Mouse (Mus musculus) lung, postnatal 4 days (tissue): ENCODE measurements around the gene Selenon.
"Not testable (repeated sequence)": the region's sequence is repeated elsewhere in the genome, so short reads cannot be mapped to it uniquely, and the experiment has no call there.

Experiments used
- DNase-seq, 2 experiments: peaks; one replicate each; pipeline ENCODE4 v3.0.0; 2021

Gene Selenon

DNA sequence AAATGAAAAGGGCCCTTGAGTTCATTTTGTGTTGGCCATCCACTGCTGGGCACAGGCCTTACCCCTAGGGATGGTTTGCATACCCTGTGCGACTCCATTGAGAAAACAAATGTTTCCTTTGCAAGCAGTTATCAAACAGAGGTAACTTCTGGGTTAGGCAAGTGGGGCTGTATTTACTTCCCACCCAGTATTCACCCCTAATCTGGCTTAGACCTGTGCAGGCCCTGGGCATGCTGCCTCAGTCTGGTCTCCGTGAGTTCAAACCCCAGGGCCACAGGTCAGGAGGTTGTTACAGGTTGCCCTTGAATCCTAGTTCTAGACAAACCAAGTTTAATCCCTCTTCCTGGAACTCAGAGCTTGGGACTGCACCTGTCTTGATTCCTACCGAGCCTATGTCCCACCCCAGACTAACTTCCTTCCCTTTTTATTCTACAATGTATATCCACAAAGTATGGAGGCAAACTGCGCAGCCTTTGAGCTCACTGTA, 46.6 kb downstream of the Selenon start:
- DNase-seq, result no peak

DNA sequence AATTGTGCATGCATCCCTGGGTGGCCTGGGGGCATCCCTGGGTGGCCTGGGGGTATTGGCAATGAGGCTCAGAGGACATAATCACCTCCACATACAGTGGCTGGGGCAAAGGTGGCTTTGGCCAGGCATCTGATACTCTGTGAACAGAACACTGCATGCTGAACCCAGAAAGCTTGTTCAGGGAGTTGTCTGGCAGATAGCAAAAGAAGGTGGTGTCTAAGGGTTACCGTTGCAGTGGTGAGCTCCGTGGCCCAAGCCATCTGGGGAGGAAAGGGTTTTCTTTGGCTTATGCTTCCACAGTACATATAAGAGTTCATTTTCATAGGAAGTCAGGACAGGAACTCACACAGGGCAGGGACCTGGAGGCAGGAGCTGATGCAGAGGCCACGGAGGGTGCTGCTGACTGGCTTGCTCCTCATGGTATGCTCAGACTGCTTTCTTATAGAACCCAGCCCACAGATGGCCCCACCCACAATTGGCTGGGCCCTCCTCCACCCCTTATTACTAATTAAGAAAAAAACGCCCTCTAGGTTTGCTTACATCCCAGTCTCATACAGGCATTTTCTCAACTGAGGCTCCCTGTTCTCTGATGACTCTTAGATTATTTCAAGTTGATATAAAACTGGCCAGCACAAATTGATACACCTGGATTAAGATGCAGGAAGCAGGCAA, 48.1 kb downstream of the Selenon start:
- DNase-seq, result no peak

DNA sequence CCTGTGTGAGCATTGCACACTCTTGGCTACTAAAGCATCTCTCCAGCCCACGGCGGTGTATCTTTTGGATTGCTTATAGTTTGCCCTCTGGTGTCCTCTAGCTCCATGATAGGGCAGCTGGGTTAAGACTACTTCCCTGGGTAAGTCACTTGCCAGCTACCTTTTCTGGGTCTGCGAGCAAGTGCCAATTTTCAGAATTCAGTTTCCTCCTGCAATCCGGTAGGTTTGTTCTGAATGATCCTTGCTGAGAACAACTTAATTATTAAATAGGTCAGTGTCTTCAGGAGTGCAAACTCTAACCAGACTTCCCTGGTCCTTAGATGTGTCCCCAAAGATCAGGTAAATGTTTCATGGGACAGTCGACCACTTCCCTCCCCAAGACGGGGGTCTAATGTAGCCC, 50.9 kb downstream of the Selenon start:
- DNase-seq, result no peak

DNA sequence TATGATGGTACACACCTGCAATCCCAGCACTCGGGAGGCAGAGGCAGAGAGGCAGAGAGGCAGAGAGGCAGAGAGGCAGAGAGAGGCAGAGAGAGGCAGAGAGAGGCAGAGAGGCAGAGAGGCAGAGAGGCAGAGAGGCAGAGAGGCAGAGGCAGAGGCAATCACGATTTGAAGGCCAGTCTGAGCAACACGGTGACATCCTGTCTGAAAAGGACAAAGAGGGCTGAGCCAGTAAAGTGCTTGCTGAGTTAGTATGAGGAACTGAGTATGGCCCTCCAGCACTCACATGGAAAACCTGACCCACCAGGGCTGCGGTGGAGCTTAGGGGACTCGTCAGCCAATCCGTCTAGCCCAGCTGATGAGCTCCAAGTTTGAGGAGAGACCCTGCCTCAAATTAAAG, 53.0 kb downstream of the Selenon start:
- not testable (repeated sequence) for DNase-seq

DNA sequence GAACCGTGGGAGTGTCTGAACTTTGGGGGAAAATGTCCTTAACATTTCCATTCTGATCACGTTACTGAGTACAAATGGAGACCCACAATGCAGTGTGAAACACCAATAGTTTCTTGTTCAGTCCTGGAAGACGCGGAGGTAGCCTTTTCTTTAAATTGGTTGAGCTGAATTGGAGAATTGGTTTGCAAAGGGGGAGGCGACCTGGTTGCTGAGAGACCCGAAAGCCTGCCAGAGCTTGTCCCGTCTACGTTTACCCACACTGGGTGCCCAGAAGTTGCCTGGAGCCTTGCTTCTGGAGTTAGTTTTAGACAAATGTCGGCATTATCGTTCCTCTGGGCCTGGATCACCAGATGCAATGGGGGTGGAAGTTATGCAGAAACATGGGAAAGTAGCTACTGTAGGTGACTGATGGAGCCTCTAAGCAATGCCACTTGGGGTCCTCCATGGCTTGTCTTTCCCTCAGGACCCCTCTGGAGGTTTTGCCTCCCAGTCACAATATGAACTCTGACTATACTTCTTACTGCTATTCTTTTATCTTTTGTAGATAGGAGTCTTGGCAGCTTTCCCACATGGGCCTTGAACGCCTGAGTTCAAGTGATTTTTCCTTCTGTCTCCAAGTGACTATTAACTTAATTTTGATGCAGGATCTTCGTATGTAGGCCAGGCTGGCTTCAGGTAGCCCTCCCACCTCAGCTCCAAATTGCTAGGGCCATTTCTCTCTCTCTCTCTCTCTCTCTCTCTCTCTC, 53.8 kb downstream of the Selenon start:
- DNase-seq, result no peak

DNA sequence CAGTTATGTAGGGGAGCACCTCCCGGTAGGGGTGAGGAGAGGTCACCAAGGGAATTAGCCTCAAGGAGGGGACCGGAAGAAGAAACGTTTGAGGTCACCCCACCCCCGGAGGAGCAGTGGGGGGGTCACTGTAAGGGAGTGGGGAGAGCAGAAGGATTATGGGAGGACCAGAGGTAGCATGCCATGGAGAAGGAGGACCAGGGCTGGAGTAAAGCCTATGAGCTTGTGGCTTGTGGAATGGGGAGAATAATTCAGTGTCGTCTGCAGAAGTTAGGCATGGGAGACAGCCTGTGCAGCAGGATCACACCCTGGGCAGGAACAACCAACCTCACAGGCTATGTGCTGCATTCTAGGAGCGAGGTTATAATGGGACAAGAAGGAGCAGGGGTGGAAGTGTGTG, 54.7 kb downstream of the Selenon start:
- no peak for DNase-seq

- DNase-seq, result peak; percentile 87 to 92
Observed at GRCm38 (mm10) chr4:134496595-134497210, 55.3 kb downstream of the Selenon start, which contains the start of gene Paqr7. TSS of gene Paqr7 (plus strand) at chr4:134496697.

GRCm38 (mm10) chr4:134495546-134495923, 56.4 kb downstream of the Selenon start:
- peak; percentile 46 to 55 for DNase-seq

- peak; percentile 62 to 72 for DNase-seq
Observed at GRCm38 (mm10) chr4:134494780-134495545, 57.0 kb downstream of the Selenon start.

GRCm38 (mm10) chr4:134494161-134494560, 57.8 kb downstream of the Selenon start:
- DNase-seq, result peak in 1 of 2 experiments; percentile 8

- peak; percentile 54 to 64 for DNase-seq
Observed at GRCm38 (mm10) chr4:134491716-134492115, 60.2 kb downstream of the Selenon start.

GRCm38 (mm10) chr4:134489986-134490665, 61.8 kb downstream of the Selenon start:
- no peak for DNase-seq

DNA sequence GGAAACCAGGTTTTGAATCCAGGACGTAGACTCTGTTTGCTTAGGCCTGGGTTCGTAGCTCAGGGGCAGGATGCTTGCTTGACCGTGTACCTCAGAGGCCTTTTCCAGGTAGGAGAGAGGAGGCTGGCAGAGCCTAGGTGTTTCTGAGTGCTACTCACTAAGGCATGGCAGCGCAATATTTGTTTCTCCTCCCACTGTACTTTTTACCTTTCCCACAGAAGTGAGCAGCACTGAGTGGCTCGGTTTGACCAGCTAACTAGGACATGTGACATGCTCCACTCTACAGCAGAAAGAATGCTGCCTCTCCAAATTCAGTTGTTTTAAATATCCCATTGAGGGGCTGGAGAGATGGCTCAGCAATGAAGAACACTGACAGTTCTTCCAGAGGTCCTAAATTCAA, 63.8 kb downstream of the Selenon start:
- DNase-seq, result no peak
